Mouse (Mus musculus) cerebellum, adult 8-10 months (tissue): ENCODE results near the gene Sult3a2.
"Not testable (repeated sequence)": the region's sequence is repeated elsewhere in the genome, so short reads cannot be mapped to it uniquely, and the experiment has no call there.

ENCODE experiments used
- DNase-seq: peaks from one replicate; pipeline ENCODE4 v3.0.0; 2022

The Sult3a2 gene

DNA sequence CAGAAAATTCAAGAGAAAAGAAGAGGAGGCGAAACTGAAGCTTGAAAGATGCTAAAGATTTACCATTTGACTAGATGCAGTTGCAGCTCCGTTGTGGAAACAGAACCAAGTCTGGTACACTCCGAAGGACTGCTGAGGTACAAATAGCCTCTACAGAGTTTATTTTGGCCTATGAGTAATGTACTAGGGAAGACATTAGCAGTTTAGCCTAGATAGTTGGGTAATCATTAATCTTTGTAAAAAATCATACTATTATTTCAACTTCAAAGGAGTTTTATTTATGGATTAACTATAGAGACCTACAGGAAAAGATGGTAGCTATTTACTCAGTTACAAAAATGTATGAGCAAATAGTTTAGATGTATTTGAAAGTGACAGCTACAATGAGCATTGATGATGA lies at the start of gene Sult3a2:
Gene Sult3a2 (minus strand): TSS at position 101 of the 400 bp plus-strand sequence.
- no peak for DNase-seq

DNA sequence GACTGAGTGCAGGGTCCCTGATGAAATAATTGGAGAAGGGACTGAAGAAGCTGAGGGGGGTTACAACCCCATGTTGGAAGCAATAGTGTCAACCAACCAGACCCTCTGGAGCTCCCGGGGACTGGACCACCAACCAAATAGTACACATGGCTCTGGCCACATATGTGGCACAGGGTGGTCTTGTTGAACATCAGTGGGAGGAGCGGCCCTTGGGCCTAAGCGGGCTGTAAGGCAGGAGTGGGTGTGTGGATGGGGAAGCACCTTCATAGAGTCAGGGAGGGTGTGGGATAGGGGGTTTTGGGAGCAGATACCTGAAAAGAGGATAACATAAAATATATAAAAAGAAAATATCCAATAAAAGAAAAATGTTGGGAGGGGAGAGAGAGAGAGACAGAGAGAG lies 34.4 kb upstream of the Sult3a2 start:
- DNase-seq: no peak

DNA sequence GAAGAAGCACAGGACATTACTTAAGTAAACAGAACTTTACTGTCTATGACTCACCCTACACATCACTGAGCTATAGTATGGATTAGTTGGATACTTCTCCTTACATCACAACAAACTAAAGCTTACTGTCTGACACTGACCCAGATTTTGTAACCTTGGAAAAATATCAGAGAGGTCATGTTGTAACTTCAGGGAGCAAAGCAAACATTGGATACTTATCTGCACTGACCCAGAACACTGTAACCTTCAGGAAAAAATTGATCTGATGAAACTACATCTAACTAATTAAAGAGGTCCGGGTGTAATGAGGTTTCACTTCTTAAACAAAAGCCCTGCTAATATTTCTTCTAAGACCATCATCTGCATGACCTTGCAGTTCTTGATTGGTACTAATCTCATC lies 30.4 kb upstream of the Sult3a2 start:
- no peak for DNase-seq

DNA sequence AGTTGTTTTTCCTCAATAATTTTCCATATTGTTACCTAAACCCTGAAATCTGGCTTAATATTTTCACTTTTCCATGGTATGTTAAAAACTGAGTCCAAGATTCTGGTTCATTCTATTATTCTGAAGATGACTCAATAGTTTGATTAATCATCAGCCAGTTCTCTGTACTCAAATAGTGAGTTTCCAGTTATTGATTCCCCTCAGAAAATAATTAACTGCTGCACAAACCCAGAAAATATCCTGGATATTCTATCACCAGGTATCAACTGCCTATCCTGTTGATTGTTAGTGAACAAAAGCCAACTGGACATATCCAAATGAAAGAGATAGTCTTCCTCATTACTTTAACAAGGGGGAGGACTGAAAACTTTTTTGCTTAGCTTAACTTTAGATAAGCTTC lies 27.8 kb upstream of the Sult3a2 start:
- no peak for DNase-seq

DNA sequence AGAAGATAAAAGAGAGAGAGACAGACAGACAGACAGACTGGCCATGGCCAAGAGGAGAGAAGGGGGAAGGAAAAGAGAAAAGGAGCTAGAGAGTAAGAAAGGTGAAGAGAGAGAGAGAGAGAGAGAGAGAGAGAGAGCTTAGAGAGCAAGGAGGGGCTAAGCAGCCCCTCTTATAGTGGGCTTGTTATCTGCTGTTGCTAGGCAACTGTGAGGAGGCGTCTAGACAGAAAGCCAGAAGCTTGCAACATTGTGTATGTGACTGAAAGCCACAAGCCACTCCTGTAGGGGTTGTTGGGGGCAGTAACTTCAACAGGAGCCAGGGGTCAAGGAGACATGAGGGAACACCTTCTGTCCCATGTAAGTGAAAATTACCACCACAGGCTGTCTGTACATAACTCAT lies 25.3 kb upstream of the Sult3a2 start:
- DNase-seq: no peak

DNA sequence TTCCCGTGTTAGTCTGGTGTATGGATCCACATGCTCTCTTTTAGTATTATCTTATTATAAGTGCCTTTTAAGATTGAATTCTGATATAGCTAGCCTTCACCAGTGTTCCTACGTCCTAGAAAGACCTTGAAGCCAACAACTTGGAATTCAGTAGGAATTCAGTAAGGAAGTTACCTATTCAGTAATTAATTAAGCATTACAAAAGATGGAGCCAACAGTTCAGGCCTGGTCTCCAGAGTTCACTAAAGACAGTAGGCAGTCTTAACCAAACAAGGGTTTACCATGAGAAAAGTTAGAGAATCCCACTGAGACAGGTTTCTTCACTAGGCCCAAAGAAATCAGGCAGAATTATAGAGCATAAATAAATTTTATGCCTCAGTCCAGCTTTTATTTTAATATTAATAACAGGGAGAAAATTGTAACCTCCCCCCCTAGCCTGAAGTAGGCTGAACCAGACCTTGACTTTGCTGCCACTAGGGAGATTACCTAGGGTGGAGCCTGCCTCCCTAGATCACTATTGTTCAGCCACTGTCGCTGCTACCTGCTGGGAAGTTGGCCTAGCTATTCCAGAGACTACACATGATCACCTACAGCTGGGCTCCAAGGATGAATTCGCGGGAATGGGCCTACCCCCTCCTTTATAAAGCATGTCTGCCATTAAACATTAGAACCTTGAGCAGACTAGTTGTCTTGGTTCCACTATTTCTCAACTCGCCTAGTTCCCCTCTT lies 10.9 kb upstream of the Sult3a2 start:
- not testable (repeated sequence) for DNase-seq

DNA sequence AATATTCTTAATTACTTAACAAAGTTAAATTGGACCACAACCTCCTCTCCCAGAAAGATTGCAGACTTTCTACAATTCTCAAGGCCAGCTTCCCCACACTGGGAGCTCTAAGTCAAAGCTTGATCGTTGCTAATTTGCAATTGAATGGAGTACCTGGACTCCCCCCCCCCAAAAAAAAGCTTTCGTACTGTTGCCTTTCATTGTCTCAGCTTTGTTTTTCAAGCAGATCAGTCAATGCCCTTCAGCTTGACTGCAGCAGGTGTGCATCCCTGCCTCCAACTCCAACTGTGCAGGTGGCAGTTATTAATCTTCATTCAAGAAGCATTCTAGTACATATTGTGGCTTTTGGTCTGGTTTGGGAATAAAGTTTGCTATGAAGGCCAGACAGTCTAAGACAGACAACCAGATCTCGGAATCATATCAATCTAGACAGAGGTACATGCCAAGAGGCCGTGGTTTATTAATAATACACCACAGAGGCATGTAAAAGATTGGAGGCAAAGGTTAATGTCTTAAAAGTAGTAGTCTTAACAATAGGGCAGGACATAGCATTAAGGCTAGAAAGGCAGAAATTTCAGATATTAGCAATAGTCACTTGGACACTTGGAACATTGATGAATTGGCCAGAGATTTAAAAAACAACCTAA lies 9.9 kb upstream of the Sult3a2 start:
- not testable (repeated sequence) for DNase-seq

DNA sequence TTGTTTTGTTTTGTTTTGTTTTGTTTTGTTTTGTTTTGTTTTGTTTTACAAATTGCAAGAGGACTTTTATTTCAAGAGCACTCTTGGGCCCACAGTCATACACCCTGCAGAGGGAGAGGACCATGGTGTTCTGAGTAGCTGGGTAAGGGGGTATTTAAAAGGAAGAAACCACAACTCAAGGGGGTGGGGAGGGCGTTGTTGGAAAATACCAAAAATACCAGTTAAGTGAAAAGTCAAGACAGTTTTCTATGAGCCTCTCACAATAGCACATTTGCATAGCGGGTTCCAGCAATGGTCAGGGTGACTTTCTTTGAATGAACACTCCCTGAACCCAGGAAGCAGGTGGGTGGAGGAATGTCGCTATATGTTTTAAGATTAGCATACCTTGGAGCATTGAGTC lies 5.7 kb upstream of the Sult3a2 start:
- DNase-seq: not testable (repeated sequence)

DNA sequence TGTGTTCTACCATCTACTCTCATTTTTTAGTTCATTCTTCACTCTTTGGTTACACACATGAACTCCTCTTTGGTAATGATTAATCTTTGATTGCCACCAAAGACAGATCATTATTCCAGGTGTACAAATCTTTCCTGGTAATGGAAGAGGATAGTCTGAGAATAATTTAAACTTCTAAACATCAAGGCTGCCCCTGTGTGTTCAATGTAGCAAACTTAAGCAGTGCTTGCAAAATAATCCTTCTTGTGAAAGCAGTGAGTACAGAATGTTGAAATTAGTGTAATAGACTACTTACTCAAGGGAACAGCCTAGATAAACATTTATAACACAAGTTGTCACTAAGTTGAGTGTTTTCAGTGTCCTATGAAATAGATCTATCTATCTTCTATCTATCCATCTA lies 1.0 kb upstream of the Sult3a2 start:
- no peak for DNase-seq

DNA sequence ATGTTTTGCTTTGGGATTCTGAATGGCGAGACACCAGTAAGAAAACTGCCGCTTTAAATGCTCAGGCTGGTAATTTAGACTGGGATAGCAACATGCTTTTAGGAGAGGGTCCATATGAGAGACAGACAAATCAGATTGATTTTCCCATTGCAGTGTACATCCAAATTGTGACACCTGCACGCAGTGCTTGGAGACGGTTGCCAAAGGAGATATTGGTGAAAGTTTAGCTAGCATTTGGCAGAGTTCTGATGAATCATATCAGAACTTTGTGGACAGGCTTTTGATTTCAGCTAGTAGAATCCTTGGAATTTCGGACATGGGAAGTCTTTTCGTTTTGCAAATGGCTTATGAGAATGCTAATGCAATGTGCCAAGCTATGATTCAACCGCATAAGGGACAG lies 51.3 kb downstream of the Sult3a2 start:
- not testable (repeated sequence) for DNase-seq

DNA sequence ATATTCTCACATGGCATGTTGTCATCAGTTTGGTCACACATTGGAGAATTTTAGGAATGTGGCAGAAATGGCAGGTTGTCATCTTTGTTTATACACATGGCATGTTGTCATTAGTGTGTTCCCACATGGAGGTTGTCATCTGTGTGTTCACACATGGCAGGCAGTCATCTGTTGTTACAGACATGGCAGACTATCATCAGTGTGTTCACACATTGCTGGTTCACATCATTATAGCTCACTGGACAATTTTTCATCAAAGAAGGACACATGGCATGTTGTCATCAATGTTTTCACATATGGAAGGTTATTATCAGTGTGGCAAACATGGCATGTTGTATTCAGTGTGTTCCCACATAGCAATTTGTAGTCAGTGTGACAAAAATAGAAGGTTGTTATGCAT lies 53.3 kb downstream of the Sult3a2 start:
- no peak for DNase-seq

DNA sequence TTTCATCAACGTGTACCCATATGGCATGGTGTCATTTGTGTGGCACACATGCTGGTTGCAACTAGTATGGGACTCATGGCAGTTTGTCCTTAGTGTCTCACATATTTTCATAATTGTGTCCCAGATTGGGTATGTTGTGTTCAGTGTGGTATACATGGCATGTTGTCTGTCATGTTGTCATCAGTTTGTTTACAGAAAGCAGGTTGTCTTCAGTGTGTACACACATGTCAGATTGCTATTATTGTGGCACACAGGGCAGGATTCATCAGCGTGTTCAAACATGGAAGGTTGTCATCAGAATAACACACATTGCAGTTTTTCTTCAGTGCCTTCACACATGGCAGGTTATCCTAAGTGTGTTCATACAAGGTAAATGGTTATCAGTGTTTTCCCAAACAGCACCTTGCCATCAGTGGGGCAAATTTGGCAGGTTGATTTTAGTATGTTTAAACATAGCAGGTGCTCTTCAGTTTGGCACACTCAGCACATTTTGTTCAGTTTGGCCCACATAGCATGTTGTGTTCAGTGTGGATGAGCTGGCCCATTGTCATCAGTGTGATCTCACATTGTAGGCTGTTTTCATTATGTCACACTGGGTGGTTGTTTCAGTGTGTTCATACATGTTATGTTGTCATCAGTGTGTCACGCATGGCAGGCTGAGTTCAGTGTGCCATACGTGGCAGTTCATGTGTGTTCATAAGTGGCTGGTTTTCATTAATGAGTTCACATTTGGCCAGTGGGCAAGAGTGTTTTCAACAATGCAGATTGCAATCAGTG lies 53.9 kb downstream of the Sult3a2 start:
- DNase-seq: no peak

DNA sequence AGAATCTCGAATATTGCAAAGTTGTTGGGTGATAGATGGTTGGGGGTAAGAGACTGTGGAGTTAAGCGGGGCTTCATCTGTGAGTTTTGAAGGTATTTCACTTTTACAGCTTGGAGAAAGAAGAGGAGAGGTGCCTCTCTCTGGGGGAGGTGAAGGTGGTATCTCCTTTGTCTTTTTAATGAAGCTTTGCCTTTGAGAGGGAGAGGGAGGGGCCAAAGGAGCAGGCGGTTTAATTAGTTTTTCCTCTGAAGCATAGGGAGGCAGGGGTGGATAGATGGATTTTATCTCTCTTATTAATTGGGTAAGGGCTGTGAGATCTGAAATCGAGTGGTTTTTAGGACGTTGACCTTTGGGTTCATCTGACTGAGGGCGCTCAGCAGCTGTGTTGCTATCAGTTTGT lies 62.7 kb downstream of the Sult3a2 start:
- no peak for DNase-seq

DNA sequence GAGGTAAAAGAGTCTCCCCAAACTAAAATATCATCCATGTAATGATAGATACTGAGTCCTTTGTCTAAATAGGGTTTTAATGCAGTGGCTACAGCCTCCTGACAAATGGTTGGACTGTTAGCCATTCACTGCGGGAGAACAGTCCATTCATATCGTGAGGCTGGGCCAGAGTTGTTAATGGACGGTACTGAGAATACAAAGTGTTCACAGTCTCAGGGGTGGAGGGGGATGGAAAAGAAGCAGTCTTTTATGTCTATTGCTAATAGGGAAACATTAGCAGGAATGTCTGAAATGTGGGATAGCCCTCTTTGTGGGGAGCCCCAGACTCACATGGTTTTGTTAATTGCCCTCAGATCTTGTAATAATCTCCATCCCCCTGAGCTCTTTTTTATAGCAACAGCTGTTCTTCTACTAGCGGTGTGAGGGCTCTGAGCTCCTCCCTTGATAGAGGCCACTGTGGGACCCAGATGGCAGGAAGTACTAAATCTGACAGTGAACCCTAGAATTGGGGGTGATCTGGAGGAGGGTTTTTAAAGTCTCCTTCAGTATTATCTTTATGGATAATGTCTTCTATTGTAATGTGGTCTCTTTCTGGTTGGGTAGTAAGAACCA lies 64.6 kb downstream of the Sult3a2 start:
- no peak for DNase-seq
